Comparison of ENCODE assay signal across 13 mouse cellular contexts in genomic region chr19:53679194-53679593, GRCm38 (mm10).
"Had no signal": no experiment of that assay in that cellular context is flagged by ENCODE, and none has a peak within 500 bp of the region (broad histone marks: within the 10 kb centered on the region; RNA-seq: fewer than 3 reads in every experiment).

No protein-coding gene starts in this region.

- H3K36me3 ChIP-seq: limb, embryonic 15.5 days; liver, embryonic 12.5 days; midbrain, embryonic 10.5 days; neural tube, embryonic 12.5 days had no signal

- H3K9ac ChIP-seq: limb, embryonic 15.5 days; liver, embryonic 12.5 days; lung, embryonic 14.5 days; neural tube, embryonic 12.5 days had no signal

- H3K4me3 ChIP-seq: left cerebral cortex, adult 2 months; limb, embryonic 15.5 days; liver, embryonic 12.5 days; midbrain, embryonic 10.5 days; neural tube, embryonic 12.5 days had no signal

- ATAC-seq: liver, embryonic 12.5 days had no signal

- H3K9me3 ChIP-seq: limb, embryonic 15.5 days; liver, embryonic 12.5 days; midbrain, embryonic 10.5 days; neural tube, embryonic 12.5 days had no signal

- DNase-seq: kidney, postnatal 25 days; lung, embryonic 14.5 days; lung, postnatal 10 days; lung, postnatal 4 days; midbrain, embryonic 14.5 days; retina, postnatal 1 day; right cerebral cortex, postnatal 14 days; thymus, postnatal 4 days had no signal

- H3K4me2 ChIP-seq: limb, embryonic 15.5 days; liver, embryonic 12.5 days; lung, embryonic 14.5 days; neural tube, embryonic 12.5 days had no signal

- H3K27ac ChIP-seq: left cerebral cortex, adult 2 months; limb, embryonic 15.5 days; liver, embryonic 12.5 days; midbrain, embryonic 10.5 days; neural tube, embryonic 12.5 days had no signal
